In genomic region chr12:87416690-87417089, GRCm38 (mm10) we compare ENCODE assay signal across 8 mouse cellular contexts. TPM values are rescaled to one million over a fixed set of nuclear protein-coding genes. Genes with fewer than 3 reads are reported as not detected.
DNase-seq lines count a peak whose midpoint lies in the region; ATAC-seq lines count a peak whose summit lies in the region.

No protein-coding gene starts in this region.

- peak; percentile 28 for DNase-seq in right cerebral cortex, adult 18-20 months
- no peak for DNase-seq in right cerebral cortex, postnatal 36 days (ENCODE audit: low spot score in 2 of 2)
- peak; percentile 51 for DNase-seq in T-cell, adult 2 months (ENCODE audit: low spot score)
- DNase-seq in cerebellum, postnatal 10 days, result peak; percentile 65 to 73
- DNase-seq in heart, postnatal 25 days (ENCODE audit: low spot score), result peak; percentile 18
- peak; percentile 79 for DNase-seq in liver
- DNase-seq in urinary bladder, adult 18-20 months (ENCODE audit: low spot score in 2 of 2), result no peak

- intact Hi-C loops in heart, postnatal 25 days (cut with DNase I), result loop anchor here (5.0 to 10.0 kb wide), 3 partner anchors 69 to 652 kb away; partner anchors contain the start of genes Ahsa1 and Vipas39

- ATAC-seq in neutrophil, adult 5-6 weeks (ENCODE audit: extremely low read depth, insufficient number of reproducible peaks, low FRiP score, poor library complexity, severe bottlenecking), result peak; percentile 82

RNA-seq across cellular contexts. Expression of gene Slirp, which starts 27.0 kb away (rescaled TPM):
- total RNA-seq in heart, postnatal 25 days (2021), result 100 to 1,000 TPM; 169 to 172 TPM
- 12.0 and 16.2 TPM in 2 replicates for total RNA-seq in neutrophil, adult 5-6 weeks (2017)

RNA-seq across cellular contexts. Expression of gene Alkbh1, which starts 27.1 kb away (rescaled TPM):
- 10 to 100 TPM in 1 of 2 experiments, 1 to 10 TPM in 1; 9.5 to 13.1 TPM for total RNA-seq in heart, postnatal 25 days (2021)
- 44.8 and 75.5 TPM in 2 replicates for total RNA-seq in neutrophil, adult 5-6 weeks (2017)

RNA-seq across cellular contexts. Expression of gene Sptlc2, which starts 28.5 kb away (rescaled TPM):
- total RNA-seq in heart, postnatal 25 days (2021), result 10 to 100 TPM; 25.0 to 26.8 TPM
- 133 and 147 TPM in 2 replicates for total RNA-seq in neutrophil, adult 5-6 weeks (2017)

RNA-seq across cellular contexts. Expression of gene Snw1, which starts 55.4 kb away (rescaled TPM):
- 10 to 100 TPM; 41.6 to 44.4 TPM for total RNA-seq in heart, postnatal 25 days (2021)
- 120 and 127 TPM in 2 replicates for total RNA-seq in neutrophil, adult 5-6 weeks (2017)

Comparison
In these comparisons a context has a peak if more than half of its experiments do, and no peak if none do; other contexts are left out.
1. DNase-seq: peak in right cerebral cortex, adult 18-20 months (single experiment), T-cell, adult 2 months (single experiment), cerebellum, postnatal 10 days (2 of 2), heart, postnatal 25 days (single experiment) and liver (single experiment); none in right cerebral cortex, postnatal 36 days (0 of 2) and urinary bladder, adult 18-20 months (0 of 2).